Mouse (Mus musculus): ENCODE measurements around the gene Tbc1d1.

DNA sequence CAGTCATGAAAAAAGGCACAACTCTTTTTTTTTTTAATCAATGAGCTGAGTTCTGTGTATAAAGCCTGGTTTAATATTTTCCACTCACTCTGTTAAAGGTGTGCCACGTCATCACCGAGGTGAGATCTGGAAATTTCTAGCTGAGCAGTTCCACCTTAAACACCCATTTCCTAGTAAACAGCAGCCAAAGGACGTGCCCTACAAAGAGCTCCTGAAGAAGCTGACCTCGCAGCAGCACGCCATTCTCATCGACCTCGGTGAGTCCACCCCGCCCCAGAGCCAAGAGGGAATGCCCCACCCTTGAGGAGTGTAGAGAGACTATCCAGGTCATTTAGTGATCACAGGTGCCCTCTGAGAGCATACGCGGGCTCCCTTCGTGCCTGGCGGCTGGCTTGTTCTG lies 168.2 kb downstream of the Tbc1d1 start:
- TF ChIP-seq CTCF (IDR thresholded peaks at IDR 0.05; ENCODE audit: extremely low read depth, insufficient read length, insufficient replicate concordance, low read depth, low read length) (no peak), POLR2A (IDR thresholded peaks at IDR 0.05; ENCODE audit: low read depth, low read length) (no peak)

All from small intestine, adult 2 months (tissue).